Mouse (Mus musculus) MEL (cell line): ENCODE measurements at regions not wholly inside any gene's neighbourhood (a gene's known extent, or its start where the extent isn't known, plus 50 kb on each side); places are given as distances from the start of the nearest gene placed in this dataset.

Experiments
- DNase-seq: peaks from one replicate; pipeline ENCODE4 v3.0.0; 2011; ENCODE audit warnings: low read depth, low spot score
- H3K27ac ChIP-seq: 2 replicates; pipeline ENCODE4 v1.5.1; 2012; ENCODE audit warnings: low read depth, mild to moderate bottlenecking, control low read depth, low read length, moderate library complexity; ENCODE audit not compliant: control insufficient read depth
- H3K27me3 ChIP-seq, 2 experiments: fragments of 150-350 bp in 1 of 2; sonication (generic) in 1 of 2; 2 replicates each; pipeline ENCODE4 v1.6.1; 2012; ENCODE audit warnings: low read length in 2 of 2, mild to moderate bottlenecking in 2 of 2, improper control_type of control experiment in 1 of 2, moderate library complexity in 1 of 2; ENCODE audit not compliant: insufficient read depth in 2 of 2, control insufficient read depth in 1 of 2
- H3K36me3 ChIP-seq, 2 experiments: 2 replicates each; pipeline ENCODE4 v1.6.1; 2012 to 2014; ENCODE audit warnings: low read length in 2 of 2, improper control_type of control experiment in 1 of 2, inconsistent platforms in 1 of 2, mild to moderate bottlenecking in 1 of 2; ENCODE audit not compliant: insufficient read depth in 2 of 2, control insufficient read depth in 1 of 2
- H3K4me1 ChIP-seq, 2 experiments: fragments of 150-350 bp in 1 of 2; sonication (generic) in 1 of 2; 2 replicates each; pipeline ENCODE4 v1.6.1; 2012; ENCODE audit warnings: low read length in 2 of 2, improper control_type of control experiment in 1 of 2, mild to moderate bottlenecking in 1 of 2; ENCODE audit not compliant: insufficient read depth in 2 of 2, control insufficient read depth in 1 of 2
- H3K4me3 ChIP-seq, 2 experiments: fragments of 150-350 bp in 1 of 2; sonication (generic) in 1 of 2; 2 replicates each; pipeline ENCODE4 v1.5.1; 2012; ENCODE audit warnings: low read depth in 2 of 2, low read length in 2 of 2, mild to moderate bottlenecking in 2 of 2, moderate library complexity in 2 of 2, control low read depth in 1 of 2, improper control_type of control experiment in 1 of 2; ENCODE audit not compliant: control insufficient read depth in 1 of 2, insufficient read depth in 1 of 2
- H3K79me2 ChIP-seq: 2 replicates; pipeline ENCODE4 v1.6.1; 2012; ENCODE audit warnings: mild to moderate bottlenecking, low read length, moderate library complexity; ENCODE audit not compliant: control insufficient read depth, poor library complexity, insufficient read depth
- H3K9ac ChIP-seq: 2 replicates; pipeline ENCODE4 v1.6.1; 2012; ENCODE audit warnings: low read depth, mild to moderate bottlenecking, control low read depth, low read length, moderate library complexity; ENCODE audit not compliant: control insufficient read depth, poor library complexity, severe bottlenecking
- H3K9me3 ChIP-seq: fragments of 150-350 bp; sonication (generic); replicated peaks from 2 replicates; pipeline ENCODE4 v1.6.1; 2012; ENCODE audit warnings: mild to moderate bottlenecking, low read length, improper control_type of control experiment, moderate library complexity; ENCODE audit not compliant: insufficient read depth
- BHLHE40 ChIP-seq: IDR thresholded peaks from 2 replicates; pipeline ENCODE4 v1.6.1; 2012; ENCODE audit warnings: low read depth, mild to moderate bottlenecking, inconsistent platforms, low read length, improper control_type of control experiment, borderline replicate concordance
- ELF1 ChIP-seq: IDR thresholded peaks from 2 replicates; pipeline ENCODE4 v1.6.1; 2014; ENCODE audit warnings: low read depth, mild to moderate bottlenecking, inconsistent platforms, low read length, improper control_type of control experiment, moderate library complexity
- JUND ChIP-seq: IDR thresholded peaks from 2 replicates; pipeline ENCODE4 v1.6.1; 2011; ENCODE audit warnings: low read depth, mild to moderate bottlenecking, improper control_type of control experiment, low read length
- KAT2A ChIP-seq: conservative IDR thresholded peaks from 2 replicates; pipeline ENCODE4 v1.6.1; 2012; ENCODE audit warnings: low read depth, low read length, improper control_type of control experiment, inconsistent platforms
- MAFK ChIP-seq: IDR thresholded peaks from 2 replicates; pipeline ENCODE4 v1.6.1; 2011; ENCODE audit warnings: low read depth, mild to moderate bottlenecking, low read length, improper control_type of control experiment, borderline replicate concordance
- MAX ChIP-seq: IDR thresholded peaks from 2 replicates; pipeline ENCODE4 v1.6.1; 2011; ENCODE audit warnings: low read length, improper control_type of control experiment
- MAZ ChIP-seq: IDR thresholded peaks from 2 replicates; pipeline ENCODE4 v1.6.1; 2012; ENCODE audit warnings: low read depth, mild to moderate bottlenecking, inconsistent platforms, low read length, improper control_type of control experiment
- MEF2A ChIP-seq: IDR thresholded peaks from 2 replicates; pipeline ENCODE4 v1.6.1; 2014; ENCODE audit warnings: low read depth, mild to moderate bottlenecking, inconsistent platforms, low read length, improper control_type of control experiment; ENCODE audit not compliant: poor library complexity, insufficient replicate concordance, severe bottlenecking; ENCODE audit errors: extremely low read depth
- MYB ChIP-seq: IDR thresholded peaks from 2 replicates; pipeline ENCODE4 v1.6.1; 2011; ENCODE audit warnings: mild to moderate bottlenecking, low read depth, low read length, improper control_type of control experiment
- POLR2A ChIP-seq, 2 experiments: IDR thresholded peaks; 2 replicates each; pipeline ENCODE4 v1.6.1; 2011 to 2012; ENCODE audit warnings: low read length in 2 of 2, mild to moderate bottlenecking in 2 of 2, control low read depth in 1 of 2, improper control_type of control experiment in 1 of 2, low read depth in 1 of 2, moderate library complexity in 1 of 2; ENCODE audit not compliant: control insufficient read depth in 1 of 2, insufficient read depth in 1 of 2, poor library complexity in 1 of 2
- POLR2AphosphoS2 ChIP-seq: IDR thresholded peaks from 2 replicates; pipeline ENCODE4 v1.6.1; 2011; ENCODE audit warnings: low read length, improper control_type of control experiment
- RCOR1 ChIP-seq: IDR thresholded peaks from 2 replicates; pipeline ENCODE4 v1.6.1; 2012; ENCODE audit warnings: low read depth, mild to moderate bottlenecking, inconsistent platforms, low read length, improper control_type of control experiment
- TAL1 ChIP-seq: IDR thresholded peaks from 2 replicates; pipeline ENCODE4 v1.6.1; 2012; ENCODE audit warnings: mild to moderate bottlenecking, inconsistent platforms, low read length, moderate library complexity, mixed read lengths
- UBTF ChIP-seq: IDR thresholded peaks from 2 replicates; pipeline ENCODE4 v1.6.1; 2012; ENCODE audit warnings: low read depth, mild to moderate bottlenecking, inconsistent platforms, low read length, improper control_type of control experiment, moderate library complexity, borderline replicate concordance; ENCODE audit not compliant: insufficient read depth
- USF2 ChIP-seq, 2 experiments: IDR thresholded peaks; 2 replicates each; pipeline ENCODE4 v1.6.1; 2011 to 2012; ENCODE audit warnings: improper control_type of control experiment in 2 of 2, low read length in 2 of 2, borderline replicate concordance in 1 of 2, inconsistent platforms in 1 of 2, low read depth in 1 of 2, mild to moderate bottlenecking in 1 of 2; ENCODE audit not compliant: insufficient read depth in 1 of 2
- ZC3H11A ChIP-seq: IDR thresholded peaks from 2 replicates; pipeline ENCODE4 v1.6.1; 2012; ENCODE audit warnings: low read depth, mild to moderate bottlenecking, inconsistent platforms, low read length, improper control_type of control experiment
- ZKSCAN1 ChIP-seq: IDR thresholded peaks from 2 replicates; pipeline ENCODE4 v1.6.1; 2012; ENCODE audit warnings: low read depth, mild to moderate bottlenecking, inconsistent platforms, low read length, improper control_type of control experiment, moderate library complexity
- ZMIZ1 ChIP-seq: IDR thresholded peaks from 2 replicates; pipeline ENCODE4 v1.6.1; 2012; ENCODE audit warnings: low read depth, mild to moderate bottlenecking, inconsistent platforms, low read length, improper control_type of control experiment, moderate library complexity

DNA sequence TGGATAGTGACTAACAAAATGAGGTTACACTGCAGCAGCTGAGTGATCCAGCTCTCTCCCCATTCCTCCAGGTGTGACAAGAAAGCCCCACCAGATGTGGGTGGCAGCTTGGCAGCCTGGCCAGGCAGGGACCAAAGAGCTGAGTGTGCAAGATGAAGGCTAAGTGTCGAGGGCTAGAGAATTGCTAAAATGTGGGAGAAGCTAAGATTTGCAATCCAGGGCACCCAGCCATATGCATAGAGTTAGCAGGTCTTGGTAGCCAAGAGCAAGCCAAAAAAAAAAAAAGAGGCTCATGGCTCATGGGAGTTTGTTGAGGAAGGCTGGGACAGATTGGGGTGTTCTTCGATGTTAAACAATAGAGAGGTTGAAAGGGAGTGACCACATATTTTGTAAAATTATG, 468.0 kb downstream of the Etnk1 start:
- Histone ChIP-seq H3K4me3 (no peak overlapping the region), H3K27me3 (no peaks in the 10 kb centered on the region), H3K9ac (no peak overlapping the region), H3K36me3 (no peaks in the 10 kb centered on the region), H3K9me3 (no peaks in the 10 kb centered on the region), H3K27ac (no peak overlapping the region), H3K79me2 (no peaks in the 10 kb centered on the region), H3K4me1 (no peaks in the 10 kb centered on the region)
- DNase-seq: no peak
- TF ChIP-seq BHLHE40 (no peak), ZKSCAN1 (no peak), MYB (no peak), POLR2AphosphoS2 (no peak), MAX (no peak), JUND (no peak), MAZ (no peak), MEF2A (no peak), RCOR1 (no peak)

DNA sequence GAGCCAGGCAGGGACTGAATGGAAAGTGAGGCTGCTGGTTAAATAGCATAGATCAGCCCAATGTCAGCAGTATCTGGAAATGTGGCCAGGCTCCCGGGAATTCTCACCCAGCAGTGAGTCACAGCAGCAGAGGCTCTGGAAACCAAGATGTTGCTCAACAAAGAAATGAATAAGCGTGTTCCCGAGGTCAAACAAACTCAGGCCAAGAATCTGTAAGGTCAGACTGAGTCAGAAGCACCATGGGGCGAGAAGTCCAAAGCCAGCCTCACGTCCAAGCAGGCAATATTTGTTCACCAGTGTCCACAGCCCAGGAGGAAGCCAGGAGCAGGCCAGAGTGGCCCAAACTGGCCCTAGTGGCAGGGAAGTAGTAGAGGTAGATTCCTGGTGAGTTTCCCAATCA, 473.6 kb downstream of the Etnk1 start:
- TF ChIP-seq POLR2A (IDR thresholded peaks at IDR 0.05; ENCODE audit: control insufficient read depth in 1 of 2, insufficient read depth in 1 of 2, low read depth in 1 of 2, low read length in 2 of 2, poor library complexity in 1 of 2) (no peak), KAT2A (no peak), USF2 (IDR thresholded peaks at IDR 0.05; ENCODE audit: borderline replicate concordance in 1 of 2, insufficient read depth in 1 of 2, low read depth in 1 of 2, low read length in 2 of 2) (no peak), MAFK (no peak), ZMIZ1 (no peak), ZC3H11A (no peak), UBTF (no peak), ELF1 (no peak), TAL1 (no peak)
- TF ChIP-seq, all 39 proteins: peak for 0
- Histone ChIP-seq H3K9me3 (no peaks in the 10 kb centered on the region), H3K4me3 (no peak overlapping the region), H3K36me3 (no peaks in the 10 kb centered on the region), H3K79me2 (no peaks in the 10 kb centered on the region), H3K27ac (no peak overlapping the region), H3K9ac (no peak overlapping the region), H3K27me3 (no peaks in the 10 kb centered on the region), H3K4me1 (no peaks in the 10 kb centered on the region)
- DNase-seq: no peak
